Mouse (Mus musculus) left cerebral cortex, adult 18-20 months (tissue): Measurements from ENCODE around the gene Crcp. TPM values are rescaled to one million over a fixed set of nuclear protein-coding genes. Genes with fewer than 3 reads are reported as not detected.
A peak's percentile ranks its signal among the peaks of the same experiment; 100 is the strongest.

Source experiments
- DNase-seq, 2 experiments: peaks; one replicate each; pipeline ENCODE4 v3.0.0; 2021 to 2022; ENCODE audit warnings: low spot score in 2 of 2, mixed read lengths in 1 of 2
- total RNA-seq, 2 experiments: library from RNA; stranded (reverse); gene quantifications; 2 replicates each; pipeline ENCODE4 v1.2.3; 2021

The Crcp gene
- total RNA-seq, 2 experiments from 2014 or later, result 30.4 to 32.7 TPM

DNA sequence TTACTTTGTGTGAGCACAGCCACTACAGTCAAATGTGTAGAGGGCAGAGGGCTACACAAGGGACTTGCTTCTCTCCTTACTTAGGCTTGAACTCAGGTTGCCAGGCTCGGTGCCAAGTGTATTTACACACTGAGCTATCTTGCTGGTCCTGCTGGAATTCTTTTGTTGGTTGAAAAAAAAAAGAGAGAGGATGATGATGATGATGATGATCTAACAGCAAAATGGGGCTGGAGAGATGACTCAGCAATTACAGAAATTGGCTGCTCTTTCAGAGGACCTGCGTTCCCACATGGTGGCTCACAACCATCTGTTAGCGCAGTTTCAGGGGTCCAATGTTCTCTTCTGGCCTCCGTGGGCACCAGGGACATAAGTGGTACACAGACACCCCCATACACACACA is 59.5 kb downstream of the Crcp start:
- no peak for DNase-seq

- DNase-seq, result peak in 1 of 2 experiments; percentile 18
Observed at GRCm38 (mm10) chr5:130089177-130089576, 60.1 kb downstream of the Crcp start.

DNA sequence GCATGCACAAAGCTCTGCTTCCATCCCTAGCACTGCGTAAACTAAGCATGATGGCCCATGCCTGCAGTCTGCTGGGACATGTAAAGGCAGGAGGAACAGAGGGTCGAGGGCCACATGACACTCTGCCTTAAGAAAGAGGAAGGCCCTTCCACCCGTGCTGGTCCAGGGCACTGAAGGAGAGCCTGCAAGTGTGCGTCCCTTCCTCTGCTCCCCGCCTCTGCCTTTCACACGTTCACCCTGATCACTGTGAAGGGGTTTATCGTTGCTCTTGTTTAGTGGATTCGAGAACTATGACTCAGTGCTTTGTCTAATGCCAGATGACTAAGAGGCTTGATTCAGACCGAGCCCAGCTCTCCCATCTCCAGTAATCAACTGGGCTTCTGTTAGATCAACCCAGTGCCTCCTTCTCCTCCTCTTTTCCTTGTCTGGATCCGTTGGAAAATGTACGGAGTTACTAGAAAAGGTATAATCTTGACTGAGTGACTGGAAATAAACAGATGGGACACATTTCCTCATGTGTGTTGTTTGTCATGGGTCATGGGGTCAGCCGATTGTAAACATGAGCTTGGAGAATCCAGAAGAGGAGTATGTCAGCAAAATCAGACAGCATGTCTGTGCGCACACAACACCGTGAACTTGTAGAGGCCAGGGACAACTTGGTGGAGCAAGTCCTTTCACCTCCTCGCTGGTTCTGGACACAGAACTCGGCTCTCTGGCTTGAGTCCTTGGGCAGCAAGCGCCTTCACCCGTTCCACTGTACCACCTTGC is 60.7 kb downstream of the Crcp start:
- peak; percentile 39 to 62 for DNase-seq

GRCm38 (mm10) chr5:130096754-130097153 is 67.7 kb downstream of the Crcp start:
- no peak for DNase-seq

GRCm38 (mm10) chr5:130097837-130098236 is 68.7 kb downstream of the Crcp start:
- no peak for DNase-seq

DNA sequence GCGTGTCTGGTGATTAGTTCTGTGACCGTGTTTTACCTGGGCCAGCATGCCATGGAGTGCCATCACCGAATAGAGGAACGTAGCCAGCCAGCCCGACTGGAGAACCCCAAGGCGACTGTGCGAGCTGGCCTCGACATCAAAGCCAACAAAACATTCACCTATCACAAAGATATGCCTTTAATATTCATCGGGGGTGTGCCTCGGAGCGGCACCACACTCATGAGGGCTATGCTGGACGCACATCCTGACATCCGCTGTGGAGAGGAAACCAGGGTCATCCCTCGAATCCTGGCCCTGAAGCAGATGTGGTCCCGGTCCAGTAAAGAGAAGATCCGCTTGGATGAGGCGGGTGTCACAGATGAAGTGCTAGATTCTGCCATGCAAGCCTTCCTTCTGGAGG is 72.6 kb downstream of the Crcp start:
- no peak for DNase-seq

GRCm38 (mm10) chr5:130109348-130109747 is 80.3 kb downstream of the Crcp start:
- no peak for DNase-seq

Other genes starting within 250 kb of the Crcp start
- 10 to 100 TPM; 21.5 to 21.6 TPM for gene Psph, start 241.8 kb upstream of the Crcp start, total RNA-seq
- 10 to 100 TPM; 18.8 to 19.8 TPM for gene Sumf2, start 182.3 kb upstream of the Crcp start, total RNA-seq
- gene Chchd2, start 141.8 kb upstream of the Crcp start, total RNA-seq, result 100 to 1,000 TPM; 475 to 476 TPM
- 1 to 10 TPM; 7.3 to 7.8 TPM for gene Zbed5, start 133.6 kb upstream of the Crcp start, total RNA-seq
- gene Phkg1, start 130.7 kb upstream of the Crcp start, total RNA-seq, result 10 to 100 TPM; 11.0 to 16.6 TPM
- 1 to 10 TPM; 1.9 to 2.3 TPM for gene Nupr1l, start 120.8 kb upstream of the Crcp start, total RNA-seq
- gene Vkorc1l1, start 87.3 kb upstream of the Crcp start, total RNA-seq, result 10 to 100 TPM; 44.9 to 50.8 TPM
- 10 to 100 TPM; 10.6 to 12.7 TPM for gene Gusb, start 26.2 kb upstream of the Crcp start, total RNA-seq
- gene Asl, start within 50 bp of the Crcp start, total RNA-seq, result 10 to 100 TPM; 16.0 to 31.9 TPM
- 10 to 100 TPM; 34.3 to 34.6 TPM for gene Tpst1, start 44.0 kb downstream of the Crcp start, total RNA-seq
- 10 to 100 TPM; 14.3 to 14.7 TPM for gene Kctd7, start 115.6 kb downstream of the Crcp start, total RNA-seq
- 10 to 100 TPM; 64.5 to 71.3 TPM for gene Rabgef1, start 142.5 kb downstream of the Crcp start, total RNA-seq
- 10 to 100 TPM; 43.8 to 48.4 TPM for gene Tmem248, start 187.8 kb downstream of the Crcp start, total RNA-seq
- gene Sbds, start 226.2 kb downstream of the Crcp start, total RNA-seq, result 10 to 100 TPM; 83.8 to 90.3 TPM
- gene Tyw1, start 226.3 kb downstream of the Crcp start, total RNA-seq, result 10 to 100 TPM; 14.0 to 15.0 TPM